Mouse (Mus musculus) adrenal gland, postnatal 25 days (tissue): ENCODE measurements around the gene Rab6b. TPM values are rescaled to one million over a fixed set of nuclear protein-coding genes. Genes with fewer than 3 reads are reported as not detected.
A peak's percentile ranks its signal among the peaks of the same experiment; 100 is the strongest.
"Not testable (repeated sequence)": the region's sequence is repeated elsewhere in the genome, so short reads cannot be mapped to it uniquely, and the experiment has no call there.

Experiments
- DNase-seq: peaks from one replicate; pipeline ENCODE4 v3.0.0; 2021; ENCODE audit warnings: mixed read lengths
- total RNA-seq: library from RNA; stranded (reverse); gene quantifications from 2 replicates; pipeline ENCODE4 v1.2.3, GENCODE M21; 2021

The Rab6b gene
- total RNA-seq, 1 experiment from 2014 or later, result 2.1 TPM

DNA sequence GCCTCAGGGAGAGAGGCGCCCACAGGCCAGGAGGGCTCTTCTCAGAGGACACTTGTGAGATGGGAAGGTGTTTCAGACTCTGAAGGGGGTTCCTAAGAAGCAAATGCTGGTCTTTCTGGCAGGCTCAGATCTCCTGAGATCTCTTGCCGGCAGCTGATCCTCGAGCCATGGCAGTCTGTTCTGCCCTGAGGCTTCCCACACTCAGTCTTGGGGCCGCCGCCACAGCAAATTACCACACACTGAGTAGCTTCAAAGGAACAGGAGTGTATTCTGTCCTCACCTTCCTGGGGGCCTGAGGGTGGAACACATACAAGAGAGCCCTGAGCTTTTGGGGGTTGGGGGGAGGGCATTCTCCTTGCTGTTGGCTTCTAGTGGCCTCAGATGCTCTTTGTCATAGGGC is 33.8 kb downstream of the Rab6b start:
- no peak for DNase-seq

DNA sequence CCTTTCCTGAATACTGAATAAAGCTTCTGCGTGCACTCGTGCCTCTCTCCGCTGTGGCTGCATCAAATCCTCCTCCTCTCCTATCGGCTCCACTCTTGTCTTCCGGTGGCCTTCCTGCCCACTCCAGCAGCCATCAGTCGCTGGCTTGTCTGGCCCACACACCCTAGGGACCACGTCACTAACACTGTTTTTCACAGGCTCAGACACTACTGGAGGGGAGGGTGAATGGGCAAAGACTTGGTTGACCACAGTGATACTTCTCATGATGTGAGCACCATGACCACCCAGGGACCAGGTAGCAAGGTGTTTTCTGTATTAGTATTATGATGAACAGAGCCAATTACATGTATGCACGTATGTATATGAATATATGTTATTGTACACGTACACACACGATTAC is 34.7 kb downstream of the Rab6b start:
- no peak for DNase-seq

DNA sequence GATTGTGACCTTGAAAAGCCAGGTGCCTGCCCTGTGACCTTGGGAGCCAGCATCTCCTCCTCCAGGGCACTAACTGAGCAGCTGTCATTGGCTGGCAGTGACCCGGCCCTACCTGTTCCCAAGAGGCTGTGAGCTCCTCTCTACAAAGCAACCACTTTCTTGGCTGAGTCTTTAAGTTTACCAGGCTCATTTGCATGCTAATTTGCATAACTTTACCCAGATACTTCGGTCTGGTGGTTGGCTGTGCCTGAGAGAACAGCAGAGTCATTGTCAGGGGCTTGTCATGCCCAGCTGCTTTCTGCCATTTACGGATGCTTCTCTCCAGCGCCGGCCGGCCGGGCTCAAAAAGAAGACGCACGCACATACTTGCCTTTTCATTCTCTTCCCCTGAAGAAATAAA is 35.1 kb downstream of the Rab6b start:
- no peak for DNase-seq

DNA sequence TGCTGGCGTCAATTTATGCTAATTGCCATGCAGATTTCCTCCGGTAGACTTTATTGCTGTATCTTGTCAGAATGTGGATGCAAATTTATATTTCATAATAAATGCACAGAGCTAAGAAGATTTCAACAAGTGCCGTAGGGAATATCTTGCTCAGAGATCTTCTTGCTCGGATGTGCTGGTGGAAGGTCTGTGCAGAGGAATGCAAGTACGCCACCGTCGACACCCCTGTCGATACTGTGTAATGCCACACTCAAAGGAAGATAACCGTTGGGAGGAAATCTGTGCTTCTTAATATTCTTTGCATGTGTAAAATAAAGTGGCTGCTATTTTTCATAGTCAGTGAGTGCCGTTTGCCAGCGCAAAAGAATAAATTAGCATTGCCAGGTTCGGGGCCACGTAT is 35.5 kb downstream of the Rab6b start:
- no peak for DNase-seq

DNA sequence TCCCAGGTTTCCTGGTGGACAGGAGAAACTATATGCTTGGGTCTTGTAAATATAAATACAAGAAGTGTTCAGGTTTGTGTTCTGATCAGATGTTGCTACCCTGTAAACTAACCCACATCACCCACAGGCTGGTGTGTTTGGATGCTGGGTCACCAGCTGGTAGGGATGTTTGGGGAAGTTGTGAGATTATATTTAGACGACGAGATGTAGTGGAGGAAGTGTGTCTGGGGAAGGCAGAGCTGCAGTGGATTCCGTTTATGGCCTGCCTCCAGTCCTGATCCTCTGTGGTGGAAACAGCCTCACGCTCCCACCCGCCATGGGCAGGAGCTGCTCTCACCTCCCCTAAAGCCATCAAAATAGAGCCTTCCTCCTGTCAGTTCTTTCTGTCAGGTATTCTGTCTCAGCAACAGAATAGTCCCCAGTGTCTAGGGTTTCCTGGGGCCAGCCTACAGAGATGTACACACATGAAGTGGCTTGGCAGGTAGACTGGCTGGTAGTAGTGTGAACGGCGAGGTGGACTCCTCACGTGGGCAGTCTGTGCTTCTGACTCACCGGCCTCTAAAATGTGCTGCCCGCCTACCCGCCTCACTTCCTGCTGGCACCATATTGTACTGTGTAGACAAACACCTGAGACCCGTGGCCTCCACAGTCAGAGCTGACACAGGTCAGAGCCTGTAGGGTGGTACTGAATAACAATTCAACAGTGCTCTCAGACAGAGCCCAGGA is 37.6 kb downstream of the Rab6b start:
- DNase-seq, result no peak

DNA sequence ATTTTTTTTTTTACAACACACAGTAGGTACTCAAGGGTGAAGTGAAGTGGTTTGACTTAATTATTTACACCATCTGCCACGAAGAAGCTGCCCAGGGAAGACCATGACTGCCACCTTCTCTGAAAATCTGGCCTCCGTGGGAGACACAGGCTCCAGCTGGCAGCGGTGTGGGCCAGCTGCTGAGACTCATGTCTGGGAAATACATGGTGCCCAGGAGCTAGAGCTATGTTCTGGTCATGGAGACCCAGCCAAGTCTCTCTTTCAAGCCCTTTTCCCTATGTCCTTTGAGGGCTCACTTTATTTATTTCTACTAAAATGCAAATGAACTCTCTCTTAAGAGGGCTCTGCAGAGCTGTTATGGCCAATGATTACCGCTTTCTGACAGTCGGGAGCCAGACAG is 41.7 kb downstream of the Rab6b start:
- no peak for DNase-seq

DNA sequence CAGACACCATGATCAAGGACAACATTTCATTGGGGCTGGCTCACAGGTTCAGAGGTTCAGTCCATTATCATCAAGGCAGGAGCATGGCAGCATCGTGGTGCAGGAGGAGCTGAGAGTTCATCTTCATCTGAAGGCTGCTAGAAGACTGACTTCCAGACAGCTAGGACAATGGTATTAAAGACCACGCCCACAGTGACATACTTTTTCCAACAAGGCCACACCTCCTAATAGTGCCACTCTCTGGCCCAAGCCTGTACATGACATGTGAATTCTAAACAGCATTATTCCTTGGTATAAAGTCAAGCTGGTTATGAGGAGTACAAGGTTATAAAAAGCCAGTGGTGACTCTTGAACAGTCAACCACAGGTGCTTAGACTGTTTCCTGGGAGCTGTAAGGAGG is 43.0 kb downstream of the Rab6b start:
- no peak for DNase-seq

DNA sequence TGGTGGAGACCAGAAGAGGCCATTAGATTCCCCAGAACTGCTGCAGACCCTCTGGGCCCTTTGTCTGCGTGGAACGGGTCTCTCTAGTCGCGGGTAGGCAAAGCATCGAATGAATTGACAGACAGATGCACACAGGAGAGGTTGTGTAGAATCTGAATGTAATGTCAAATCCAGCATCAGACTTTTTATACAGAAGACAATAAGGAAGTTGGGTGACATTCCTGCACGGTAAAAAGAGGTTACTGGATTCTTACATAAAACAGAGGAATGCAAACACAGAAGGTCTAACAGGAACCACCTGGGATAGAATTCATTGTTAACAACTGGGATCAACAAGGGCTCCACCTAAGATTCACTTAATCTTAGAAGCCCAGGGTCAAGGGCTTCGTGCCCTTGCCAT is 43.6 kb downstream of the Rab6b start:
- DNase-seq, result not testable (repeated sequence)

DNA sequence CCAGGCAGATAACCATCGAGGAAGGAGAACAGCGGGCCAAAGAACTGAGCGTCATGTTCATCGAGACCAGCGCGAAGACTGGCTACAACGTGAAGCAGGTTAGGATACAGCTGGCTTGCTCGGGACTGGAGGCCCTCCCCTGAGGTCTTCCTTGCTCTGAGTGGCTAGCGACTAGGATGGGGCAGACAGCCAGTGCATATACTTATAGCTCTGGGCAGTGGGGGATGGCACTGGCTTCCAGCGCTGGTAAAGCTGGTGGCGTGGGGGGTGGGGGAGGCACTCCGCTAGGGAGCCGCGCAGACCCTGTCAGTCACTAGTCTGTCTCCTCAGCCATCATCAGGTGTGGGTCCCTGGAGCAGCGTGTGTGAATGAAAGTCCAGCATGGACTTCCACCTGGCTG is 52.2 kb downstream of the Rab6b start:
- no peak for DNase-seq

DNA sequence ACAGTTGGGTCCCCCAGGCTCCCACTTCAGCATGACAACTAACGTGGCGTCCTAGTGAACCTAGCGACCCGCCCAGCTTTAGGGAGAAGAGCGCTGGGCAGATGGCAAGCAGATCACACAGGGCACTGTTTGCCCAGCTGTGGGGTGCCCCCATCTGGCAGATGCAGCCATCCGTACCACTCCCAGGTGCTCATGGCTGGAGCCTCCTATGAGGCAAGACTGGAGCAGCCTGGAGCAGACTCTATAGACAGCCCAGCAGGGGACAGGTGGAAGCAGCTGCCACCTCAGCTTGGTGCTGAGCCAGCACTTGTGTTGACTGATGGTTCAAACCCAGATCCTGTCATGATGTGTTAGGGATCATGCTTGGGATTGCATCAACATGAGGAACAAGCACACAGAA is 56.5 kb downstream of the Rab6b start:
- DNase-seq, result no peak

DNA sequence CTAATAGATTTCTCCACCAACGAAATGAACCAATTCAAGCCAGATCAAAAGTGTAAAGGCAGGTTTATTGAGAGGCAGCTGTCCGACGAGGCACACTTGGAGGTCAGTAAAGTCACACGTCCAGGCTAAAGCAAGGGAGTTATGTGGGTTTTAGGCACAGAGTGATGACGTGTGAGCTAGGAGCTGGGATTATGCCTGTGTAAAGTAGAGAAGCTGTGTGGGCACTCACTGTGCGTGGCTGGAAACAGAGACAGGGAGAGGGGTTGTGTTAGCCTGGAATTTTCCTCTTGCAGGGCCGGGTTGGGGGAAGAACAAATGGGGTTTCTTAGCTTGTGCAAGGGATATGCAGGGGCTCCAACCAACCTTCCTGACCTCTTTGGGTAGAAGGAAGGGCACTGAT is 57.2 kb downstream of the Rab6b start:
- DNase-seq, result no peak

DNA sequence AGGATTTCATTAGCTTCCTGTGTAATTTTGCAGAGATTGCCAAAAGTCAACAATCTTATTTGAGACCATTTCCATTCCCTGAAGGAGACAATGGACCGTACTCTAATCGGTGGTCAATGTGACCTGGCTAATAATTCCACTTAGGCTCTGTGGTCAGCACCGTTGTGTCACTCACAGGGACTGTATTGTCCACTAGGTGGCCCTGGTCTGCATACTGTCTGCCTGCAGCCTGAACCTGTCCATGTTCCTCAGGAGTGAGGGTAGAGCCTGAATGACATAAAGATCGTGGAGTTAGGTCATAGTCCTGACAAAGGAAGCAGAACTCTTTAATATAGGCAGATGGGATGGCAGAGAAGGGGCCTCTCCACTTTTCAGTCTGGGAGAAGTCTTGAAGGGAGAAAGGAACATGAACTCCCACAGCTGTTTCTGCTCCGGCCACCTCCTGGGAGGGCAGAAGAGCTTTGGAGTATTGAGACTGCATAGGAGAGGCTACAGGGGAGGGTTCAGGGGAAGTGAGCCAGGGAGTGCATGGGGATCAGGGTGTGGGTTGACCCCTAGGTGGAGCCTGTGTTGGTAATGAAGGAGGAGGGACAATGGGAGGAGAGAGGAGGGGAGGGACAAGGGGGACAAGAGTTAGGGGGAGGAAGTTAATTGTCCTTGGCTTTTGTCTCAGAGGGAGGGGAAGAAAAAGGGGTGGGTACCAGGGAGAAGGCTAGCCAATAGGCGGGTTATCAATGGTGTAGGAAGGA is 63.4 kb downstream of the Rab6b start:
- peak; percentile 29 for DNase-seq

DNA sequence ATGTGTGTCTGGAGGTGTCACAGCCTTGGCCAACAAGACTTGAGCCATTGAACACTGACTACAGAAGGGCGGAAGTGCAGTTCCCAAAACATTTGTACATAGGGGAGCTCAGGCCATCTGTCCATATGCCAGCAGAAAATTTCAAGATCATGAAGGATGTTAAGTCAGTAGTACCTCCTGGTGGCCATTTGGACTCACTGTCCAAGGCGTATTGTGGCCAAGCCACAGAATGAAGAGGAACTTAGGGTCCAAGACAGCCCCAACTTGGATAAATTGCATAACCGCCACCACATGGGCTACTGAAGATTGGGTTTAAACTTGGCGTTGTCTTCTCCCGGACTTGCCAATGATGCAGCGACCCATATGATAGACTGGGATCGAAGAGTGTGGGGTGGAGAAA is 64.1 kb downstream of the Rab6b start:
- no peak for DNase-seq

DNA sequence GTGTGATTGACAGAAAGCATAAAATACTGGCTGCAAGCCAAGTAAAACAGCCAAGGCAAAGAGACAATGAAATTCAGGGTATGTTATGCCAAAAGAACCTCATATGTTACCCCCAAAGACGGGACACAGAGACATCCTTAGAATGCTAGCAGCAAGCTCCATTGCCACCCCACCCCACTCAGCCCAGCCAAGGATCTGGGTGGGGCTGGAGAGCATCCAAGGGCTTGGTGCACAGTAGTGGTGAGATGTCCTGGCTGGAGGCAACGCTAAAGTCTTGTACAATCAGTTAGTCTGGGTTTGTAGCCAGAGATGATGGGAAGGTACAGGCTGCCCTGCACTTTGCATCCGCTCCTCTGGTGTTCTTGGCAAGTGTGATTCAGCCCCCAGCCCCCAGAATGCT is 68.7 kb downstream of the Rab6b start:
- peak; percentile 48 for DNase-seq

DNA sequence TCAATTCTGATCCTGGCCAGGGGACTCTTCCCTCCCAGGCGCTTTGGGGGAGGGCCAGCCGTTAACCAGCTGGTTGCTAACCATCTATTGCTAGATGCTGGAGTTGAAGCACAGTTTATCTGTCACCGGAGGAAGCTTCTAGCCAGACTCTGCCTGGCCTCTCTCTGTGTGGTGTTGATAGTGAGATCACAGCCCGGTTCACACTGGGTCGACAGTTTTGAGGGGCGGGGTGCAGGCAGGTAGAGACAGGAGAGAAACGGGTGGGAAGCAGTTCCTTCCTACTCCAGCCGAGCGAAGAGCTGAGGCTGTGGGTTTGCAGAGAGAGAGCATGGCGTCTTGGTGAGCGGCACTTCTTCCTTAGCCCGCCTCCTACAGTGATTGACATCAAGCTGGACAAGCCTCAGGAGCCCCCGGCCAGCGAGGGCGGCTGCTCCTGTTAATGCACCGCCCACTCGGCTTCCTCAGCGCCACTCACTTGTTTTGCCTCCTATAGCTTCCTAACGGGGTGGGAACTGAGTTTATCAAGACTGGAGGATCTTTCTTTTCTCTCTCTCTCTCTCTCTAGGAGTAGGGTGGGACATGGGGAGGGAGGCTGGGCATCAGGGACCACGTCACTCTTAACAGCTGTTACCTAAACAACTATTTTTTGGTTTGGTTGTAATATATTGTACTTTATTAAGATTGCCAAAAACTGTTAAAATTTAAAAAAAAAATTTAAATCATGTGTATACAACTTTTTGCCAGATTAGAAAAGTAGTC is 69.4 kb downstream of the Rab6b start:
- DNase-seq, result peak; percentile 78

DNA sequence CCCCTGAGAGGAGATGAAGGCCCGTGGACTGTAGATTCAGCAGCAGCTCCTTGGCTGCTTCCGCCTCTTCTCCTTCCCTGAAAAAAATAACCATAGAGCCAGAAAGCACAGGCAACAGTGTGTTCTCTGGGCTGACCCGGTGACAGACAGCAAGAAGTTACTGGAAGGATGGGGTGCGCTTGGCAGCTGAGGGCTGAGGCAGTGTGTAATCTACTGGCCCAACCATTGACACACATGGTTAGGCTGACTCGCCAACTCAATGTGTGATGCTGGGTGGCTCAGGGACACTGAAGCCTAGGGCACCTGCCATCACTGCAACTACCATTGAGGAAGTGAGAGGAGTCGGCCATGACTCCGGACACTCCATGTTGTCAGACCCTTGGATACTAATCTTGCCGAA is 70.3 kb downstream of the Rab6b start:
- no peak for DNase-seq

DNA sequence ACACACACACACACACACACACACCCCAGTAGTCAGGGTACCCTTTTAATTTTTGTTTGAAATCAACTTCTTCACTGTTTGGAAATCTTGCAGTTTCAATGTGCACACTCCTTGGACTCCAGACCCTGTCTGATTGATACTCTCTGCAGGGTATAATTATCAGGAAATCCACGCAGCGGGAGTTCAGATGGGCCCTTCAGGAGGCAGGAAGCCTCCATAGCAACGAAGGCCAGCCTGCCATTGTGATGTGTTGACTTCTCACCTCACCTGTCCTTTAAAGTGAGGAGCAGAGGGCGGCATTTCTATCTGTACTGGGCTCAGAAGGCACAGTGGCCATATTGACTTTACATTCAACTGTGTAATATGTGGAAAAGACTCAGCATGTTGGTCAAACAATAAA is 73.3 kb downstream of the Rab6b start:
- DNase-seq, result no peak

DNA sequence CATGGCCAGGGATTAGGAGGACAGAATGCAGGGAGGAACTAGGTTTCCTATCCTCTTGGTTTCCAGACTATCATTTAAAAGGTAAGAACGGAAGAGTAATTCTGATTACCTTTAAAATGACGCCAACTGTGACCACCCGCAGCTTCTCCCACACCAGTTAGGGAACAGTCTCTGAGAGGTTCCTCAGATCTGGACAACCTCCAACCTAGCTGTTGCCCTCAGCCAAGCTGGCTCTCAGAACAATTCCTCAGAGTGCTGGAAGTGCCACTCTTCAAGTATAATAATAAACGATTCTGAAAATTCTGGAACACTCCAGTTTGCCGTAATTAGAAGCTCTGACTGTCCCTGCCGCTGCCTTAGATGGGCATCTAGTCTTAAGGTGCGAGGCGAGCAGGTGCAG is 74.4 kb downstream of the Rab6b start:
- DNase-seq, result no peak

DNA sequence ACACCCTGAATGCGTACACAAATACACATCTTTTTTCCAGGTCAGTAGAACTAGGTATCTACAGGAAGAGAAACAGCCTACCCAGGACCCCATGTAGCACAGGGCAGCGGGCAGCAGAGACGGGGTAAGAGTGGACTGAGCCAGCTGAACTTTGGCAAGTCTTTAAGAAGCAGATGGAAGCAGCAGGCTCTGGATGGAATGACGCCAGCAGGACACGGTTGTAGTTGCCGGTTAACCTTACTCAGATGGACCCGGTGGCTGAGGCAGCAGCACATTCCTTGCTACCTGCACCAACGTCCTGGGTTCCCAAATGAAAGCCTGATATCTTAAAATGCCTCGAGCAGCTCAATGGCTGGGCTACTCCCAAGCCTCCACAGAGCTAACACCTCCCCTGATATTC is 75.2 kb downstream of the Rab6b start:
- DNase-seq, result peak; percentile 27

DNA sequence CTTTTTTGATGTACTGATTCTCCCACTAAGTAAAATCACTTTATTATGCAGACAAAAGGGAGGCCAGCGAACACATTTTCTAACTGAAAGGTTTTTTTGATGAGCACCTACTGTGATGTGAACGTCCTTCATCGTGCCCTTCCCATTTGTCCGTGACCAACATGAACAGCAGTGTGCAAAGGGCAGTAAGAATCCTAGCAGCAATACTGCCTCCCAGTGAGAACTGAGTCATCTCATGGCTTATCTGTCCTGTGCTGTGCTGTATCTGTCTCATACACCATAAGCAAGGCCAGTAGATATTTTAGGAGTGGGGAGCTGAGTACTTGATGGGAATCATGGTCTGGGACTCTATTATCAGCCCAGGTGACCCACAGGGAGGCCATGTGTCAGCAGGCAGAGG is 76.8 kb downstream of the Rab6b start:
- DNase-seq, result no peak

DNA sequence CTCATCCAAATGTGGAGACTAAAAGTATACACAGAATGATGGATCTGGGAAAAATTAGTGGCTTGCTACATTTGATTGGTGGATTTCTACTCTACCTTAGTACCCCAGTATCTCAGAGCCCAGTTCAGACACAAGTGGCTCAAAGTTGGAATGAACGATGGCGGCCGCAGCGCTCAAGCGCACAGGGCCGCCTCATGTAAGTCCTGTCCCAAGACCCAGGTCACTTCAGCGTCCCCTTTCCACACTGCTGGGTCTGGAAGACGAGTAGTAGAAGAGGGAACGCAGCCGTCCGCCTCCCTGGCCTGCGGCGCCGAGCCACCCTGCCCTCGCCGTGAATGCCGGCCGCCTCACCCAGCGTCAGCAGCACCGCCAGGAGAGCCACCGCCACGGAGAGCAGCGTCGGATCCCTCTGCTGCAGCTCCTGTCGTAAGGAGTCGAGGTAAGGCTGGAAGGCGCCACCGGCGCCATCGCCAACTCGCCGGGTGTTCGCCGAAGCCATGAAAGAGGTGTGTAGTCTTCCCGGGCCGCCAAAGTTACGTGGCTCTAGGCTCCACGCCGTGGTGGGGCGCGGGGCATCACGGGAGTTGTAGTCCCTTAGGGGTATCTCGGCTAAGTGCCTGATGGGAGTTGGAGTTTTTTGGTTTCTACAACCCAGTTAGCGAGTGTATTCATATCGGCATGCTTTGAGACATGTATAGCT is 90.1 kb downstream of the Rab6b start, which contains the start of gene Srprb:
Gene Srprb (minus strand): TSS at position 577 of the 700 bp plus-strand sequence.
- peak; percentile 93 for DNase-seq

DNA sequence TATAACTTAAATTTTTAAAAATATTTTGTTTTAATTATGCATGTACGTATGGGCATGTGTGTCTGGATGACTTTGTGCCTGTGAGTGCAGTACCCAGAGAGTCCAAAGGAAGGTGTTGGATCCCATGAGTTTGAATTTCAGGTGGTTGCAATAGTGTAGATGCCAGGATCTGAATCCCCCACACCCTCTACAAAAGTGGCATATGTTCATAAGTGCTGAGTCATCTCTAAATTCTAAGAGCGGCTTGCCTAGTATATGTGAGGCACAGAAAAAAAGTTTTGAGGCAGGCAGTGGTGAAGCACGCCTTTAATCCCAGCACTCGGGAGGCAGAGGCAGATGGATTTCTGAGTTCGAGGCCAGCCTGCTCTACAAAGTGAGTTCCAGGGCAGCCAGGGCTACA is 94.2 kb downstream of the Rab6b start:
- DNase-seq, result no peak

DNA sequence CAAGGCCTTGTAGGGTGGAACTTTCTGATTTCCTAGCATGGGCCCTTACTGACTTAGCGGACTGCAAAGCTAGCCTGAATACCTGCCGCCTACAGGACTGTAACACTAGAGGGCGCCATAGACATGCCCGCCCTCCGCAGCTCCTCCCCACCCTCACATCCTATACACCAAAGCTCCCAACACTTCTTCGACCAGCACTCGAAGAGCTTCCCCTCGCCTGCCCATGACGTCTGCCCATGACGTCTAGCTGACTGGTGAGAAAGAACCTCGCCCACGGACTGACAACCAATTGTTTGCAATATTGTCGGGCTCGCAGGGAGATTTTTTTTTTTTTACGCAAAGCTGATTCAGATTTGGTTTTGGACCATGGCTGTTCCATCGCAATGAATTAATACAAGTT is 96.3 kb downstream of the Rab6b start:
- peak; percentile 56 for DNase-seq
